Mouse (Mus musculus): ENCODE measurements around the gene Gm10645.

GRCm38 (mm10) chr8:83202946-83203345 lies 37.0 kb upstream of the Gm10645 start:
- TF ChIP-seq CTCF (IDR thresholded peaks at IDR 0.05; ENCODE audit: low read depth): no peak
- no peak for TF ChIP-seq EP300 (IDR thresholded peaks at IDR 0.05; ENCODE audit: low read depth)
